Mouse (Mus musculus): ENCODE data around the gene Rnft2.
A peak's percentile ranks its signal among the peaks of the same experiment; 100 is the strongest.

The Rnft2 gene

GRCm38 (mm10) chr5:118250987-118251386 is 6.1 kb upstream of the Rnft2 start:
- DNase-seq = no peak

- DNase-seq = no peak
Observed at GRCm38 (mm10) chr5:118247378-118247777, 2.5 kb upstream of the Rnft2 start.

GRCm38 (mm10) chr5:118245606-118246308 is 841 bp upstream of the Rnft2 start:
- DNase-seq = peak; percentile 36 to 43

DNA sequence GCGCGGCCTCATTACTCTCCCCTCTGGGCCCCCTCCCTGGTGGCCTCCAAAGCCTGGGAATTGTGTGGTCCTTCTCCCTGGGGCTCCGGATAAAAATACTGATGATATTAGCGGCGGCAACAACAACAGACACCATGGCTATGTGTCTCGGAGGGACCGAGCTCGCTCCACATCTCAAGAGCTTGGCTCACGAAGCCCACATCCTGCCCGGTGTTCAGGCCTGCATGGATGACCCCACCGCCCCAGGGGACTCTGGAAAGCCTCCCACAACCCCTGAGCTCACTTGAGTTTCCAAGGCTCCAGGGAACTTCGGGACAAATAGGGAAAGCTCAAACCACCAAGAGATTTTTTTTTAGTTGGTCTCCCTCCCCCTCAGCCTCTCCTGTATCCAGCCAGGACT is 5.2 kb downstream of the Rnft2 start:
- no peak for DNase-seq

DNA sequence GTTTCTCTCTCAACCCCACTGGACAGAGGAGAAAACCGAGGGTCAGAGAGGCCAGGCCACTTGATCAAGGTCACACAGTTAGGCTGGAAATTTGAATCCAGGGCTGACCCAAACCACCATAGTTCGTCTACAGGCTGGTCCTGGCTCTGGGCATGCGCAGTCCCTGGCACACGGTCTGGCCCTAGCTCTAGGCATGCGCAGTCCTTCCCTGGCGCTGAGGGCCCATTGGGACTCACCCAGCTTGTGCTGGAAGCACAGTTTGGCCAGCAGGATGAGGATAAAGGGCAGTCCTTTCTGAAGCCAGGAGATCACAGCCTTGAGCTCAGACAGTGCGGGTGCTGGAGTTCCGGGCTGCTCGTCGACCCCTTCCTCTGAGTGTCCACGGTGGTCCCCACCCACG is 8.0 kb downstream of the Rnft2 start:
- DNase-seq = peak; percentile 31 to 53

- DNase-seq = no peak
Observed at GRCm38 (mm10) chr5:118230071-118230611, 14.8 kb downstream of the Rnft2 start.

DNA sequence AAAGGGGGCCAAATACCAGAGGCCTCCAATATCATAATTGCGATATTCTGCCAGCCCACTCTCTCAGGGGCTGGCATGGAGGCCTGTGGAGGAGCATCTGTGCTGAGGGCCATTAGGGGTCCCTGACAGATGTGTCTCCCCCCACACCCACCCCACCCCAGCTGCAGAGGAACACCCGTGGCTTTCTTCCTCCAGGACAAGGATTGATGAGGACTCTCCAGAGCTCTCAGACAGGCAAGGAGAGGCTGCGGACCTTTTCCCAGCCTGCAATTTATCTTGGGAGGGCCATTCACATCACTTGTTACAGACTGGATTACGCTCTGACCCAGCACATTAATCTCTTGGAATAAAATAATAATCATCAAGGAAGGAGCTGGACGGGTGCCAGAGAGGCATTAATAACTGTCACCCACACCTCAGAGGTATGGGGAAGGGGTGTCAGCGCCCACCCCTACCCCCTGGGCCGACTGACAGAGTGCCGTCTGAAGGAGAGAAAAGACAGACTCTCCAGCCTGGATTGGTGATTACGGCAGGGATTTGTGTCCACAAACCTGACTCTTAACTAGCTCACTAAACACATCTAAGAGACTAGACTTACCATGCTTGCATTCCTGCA is 21.7 kb downstream of the Rnft2 start:
- DNase-seq = no peak

DNA sequence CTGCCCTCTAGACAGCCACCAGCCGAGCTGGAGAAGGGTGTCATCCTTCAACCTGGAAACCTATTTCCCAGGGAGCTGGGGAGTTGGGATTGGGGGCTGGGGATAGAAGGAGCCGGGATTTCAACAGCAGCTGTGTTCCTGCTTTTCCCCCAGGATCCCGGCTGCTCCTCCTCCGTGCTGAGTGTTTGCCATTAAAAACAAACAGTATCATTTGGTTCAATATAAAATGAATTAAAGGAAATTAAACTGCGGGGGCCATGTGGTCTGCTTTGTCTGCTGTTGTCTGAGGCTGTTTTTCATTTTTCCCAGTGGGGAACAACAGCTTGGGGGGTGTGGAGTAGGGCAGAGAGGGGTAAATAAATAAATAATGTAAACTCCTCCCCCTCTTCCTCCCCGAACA is 27.5 kb downstream of the Rnft2 start:
- no peak for DNase-seq

- peak; percentile 94 to 95 for DNase-seq
Observed at GRCm38 (mm10) chr5:118214418-118215154, 30.3 kb downstream of the Rnft2 start.

DNA sequence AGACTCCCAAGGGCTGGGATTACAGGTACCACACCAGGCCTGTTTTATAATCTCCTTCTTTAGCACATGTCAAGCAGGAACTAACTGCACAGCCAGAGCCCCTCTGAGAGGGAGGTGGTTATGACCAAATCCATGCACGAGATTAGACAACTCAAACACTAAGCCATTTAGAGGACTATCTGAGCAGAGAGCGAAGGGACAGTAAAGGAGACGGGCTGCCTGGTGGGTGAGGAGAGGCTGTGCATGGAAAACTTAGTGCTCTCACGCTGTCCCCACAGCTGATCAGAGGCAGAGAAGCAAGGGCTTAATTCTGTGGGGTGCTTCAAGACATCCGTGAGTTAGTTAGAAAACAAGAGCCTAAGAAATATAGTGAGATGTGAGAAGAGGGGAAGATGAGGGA is 30.9 kb downstream of the Rnft2 start:
- no peak for DNase-seq

- no peak for DNase-seq
Observed at GRCm38 (mm10) chr5:118205852-118206251, 39.1 kb downstream of the Rnft2 start.

DNA sequence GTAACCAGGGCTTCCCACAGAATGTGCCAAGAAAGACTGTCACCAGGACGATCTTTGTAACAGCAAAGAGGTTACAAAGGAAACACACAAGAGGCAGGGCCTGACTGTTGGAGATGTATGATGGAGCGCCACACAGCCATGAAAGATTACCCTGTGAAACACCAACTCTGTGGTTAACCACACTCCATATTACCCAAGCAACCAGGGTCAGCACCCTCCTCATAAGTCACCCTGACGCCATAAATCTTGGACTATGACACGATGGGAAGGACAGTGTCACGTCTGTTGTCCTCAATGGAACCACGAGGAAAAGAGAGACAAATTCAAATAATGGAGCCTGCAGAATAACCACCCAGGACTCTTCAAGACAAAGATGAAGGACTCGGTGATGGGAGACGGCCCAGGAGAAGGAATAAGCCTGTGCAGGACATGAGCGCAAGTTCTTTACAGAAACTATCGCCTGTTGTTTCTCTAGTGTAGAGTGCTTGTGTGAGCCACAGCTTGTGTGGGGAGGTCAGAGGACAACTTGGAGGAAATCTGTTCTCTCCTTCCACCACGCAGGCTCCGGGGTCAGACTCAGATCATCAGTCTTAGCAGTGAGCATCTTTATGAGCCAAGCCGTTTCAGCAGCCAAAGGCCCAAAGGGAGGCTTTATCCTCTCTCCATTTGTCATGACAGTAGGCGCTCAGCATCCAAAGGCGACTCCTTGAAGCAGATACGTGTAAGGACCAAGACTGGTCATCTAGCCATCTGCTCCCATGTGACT is 40.1 kb downstream of the Rnft2 start:
- DNase-seq = no peak

GRCm38 (mm10) chr5:118199670-118200069 is 45.2 kb downstream of the Rnft2 start:
- no peak for DNase-seq

GRCm38 (mm10) chr5:118197421-118197820 is 47.5 kb downstream of the Rnft2 start:
- peak; percentile 57 to 59 for DNase-seq

- peak; percentile 41 to 50 for DNase-seq
Observed at GRCm38 (mm10) chr5:118192221-118192620, 52.7 kb downstream of the Rnft2 start.

- DNase-seq = no peak
Observed at GRCm38 (mm10) chr5:118190491-118190890, 54.4 kb downstream of the Rnft2 start.

DNA sequence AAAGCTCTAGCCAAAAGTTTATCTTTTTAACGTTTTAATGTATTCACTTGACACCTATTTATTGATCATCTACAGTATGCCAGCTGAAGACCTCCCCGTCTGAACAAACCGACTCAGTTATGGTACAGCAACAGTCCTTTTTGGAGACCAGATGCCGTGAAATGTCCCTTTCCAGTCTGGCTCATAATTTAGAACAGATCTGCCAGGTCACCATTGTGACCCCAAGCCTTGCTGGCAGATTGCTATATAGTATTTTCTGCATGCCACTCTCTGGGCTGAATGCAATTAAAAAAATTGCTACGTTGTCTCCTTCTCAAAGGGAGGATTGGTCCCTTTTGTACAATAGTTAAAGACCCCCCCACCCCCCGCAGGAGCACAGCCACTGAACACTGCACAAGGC is 56.6 kb downstream of the Rnft2 start:
- DNase-seq = no peak

DNA sequence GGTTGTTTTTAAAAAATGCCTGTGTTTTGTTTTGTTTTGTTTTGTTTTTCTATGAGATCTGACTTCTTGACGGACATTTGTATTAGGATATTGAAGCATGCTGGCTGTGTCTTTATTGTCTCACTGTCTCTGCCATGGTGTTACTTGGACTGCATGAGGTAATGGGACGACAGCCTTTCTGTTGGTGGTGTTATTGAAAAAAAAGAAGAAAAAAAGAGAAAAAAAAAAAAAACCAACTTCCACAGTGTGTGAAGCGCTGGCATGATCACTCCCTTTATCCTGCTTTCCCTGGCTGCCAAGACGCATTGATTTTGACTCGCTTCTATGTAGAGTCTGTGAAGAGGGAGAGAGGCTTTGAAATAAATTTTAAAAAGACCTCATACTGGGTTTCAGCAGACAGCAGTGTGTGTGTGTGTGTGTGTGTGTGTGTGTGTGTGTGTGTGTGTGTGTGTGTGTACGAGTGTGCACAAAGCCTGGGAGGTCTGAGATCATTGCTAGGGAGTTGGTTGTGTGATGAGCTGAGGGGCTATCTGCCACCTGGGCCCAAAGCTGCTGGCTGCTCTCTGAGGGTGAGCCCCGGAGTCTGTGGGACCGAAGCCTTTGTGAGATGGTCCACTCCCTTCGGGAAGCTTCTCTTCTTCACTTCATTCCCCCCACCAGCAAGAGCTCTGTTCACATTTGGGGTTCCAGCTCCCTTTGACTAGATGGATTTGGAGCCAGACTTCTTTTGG is 57.8 kb downstream of the Rnft2 start:
- DNase-seq = no peak

DNA sequence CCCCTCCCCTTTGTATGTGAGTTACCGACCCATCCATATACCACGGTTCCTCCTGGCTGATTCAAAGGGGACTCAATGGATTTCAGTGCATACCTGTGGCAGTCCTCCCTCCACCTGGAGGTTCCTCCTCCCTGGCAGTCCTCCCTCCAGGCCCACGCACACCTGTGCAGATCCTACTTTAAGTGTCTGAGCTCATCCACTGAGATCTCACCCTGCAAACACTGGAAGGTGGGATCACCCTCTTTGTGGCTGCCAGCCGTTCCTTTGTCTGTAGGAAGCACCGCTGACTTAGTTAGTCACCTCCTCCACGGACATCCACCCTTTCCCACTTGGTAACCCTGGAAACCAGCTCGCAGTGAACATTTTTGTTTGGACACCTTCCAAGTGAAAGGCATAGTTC is 67.3 kb downstream of the Rnft2 start:
- no peak for DNase-seq

- DNase-seq = no peak
Observed at GRCm38 (mm10) chr5:118175137-118175536, 69.8 kb downstream of the Rnft2 start.

GRCm38 (mm10) chr5:118174310-118175009 is 70.5 kb downstream of the Rnft2 start:
- DNase-seq = no peak

All from cerebellum, postnatal 14 days (tissue).